Mouse (Mus musculus) liver, postnatal 0 days (tissue): Measurements from ENCODE around the gene Ndufs8. TPM values are rescaled to one million over a fixed set of nuclear protein-coding genes. Genes with fewer than 3 reads are reported as not detected.

ENCODE experiments used
- ATAC-seq: fragments of 200-750 bp; cut with Nextera tagmentation; 2 replicates; pipeline ENCODE4 v1.8.0; 2017; ENCODE audit warnings: mild to moderate bottlenecking, moderate library complexity
- DNase-seq: peaks from one replicate; pipeline ENCODE4 v3.0.0-alpha.2; 2016
- H3K27ac ChIP-seq: fragments of 300-500 bp; sonication (generic); 2 replicates; pipeline ENCODE4 v1.5.1; 2014; ENCODE audit warnings: antibody characterized with exemption, moderate library complexity, mild to moderate bottlenecking, low read depth
- H3K27me3 ChIP-seq: fragments of 300-500 bp; sonication (generic); 2 replicates; pipeline ENCODE4 v1.6.1; 2014; ENCODE audit warnings: low read length, control low read depth, mixed read lengths; ENCODE audit not compliant: insufficient read depth
- H3K36me3 ChIP-seq: fragments of 300-500 bp; sonication (generic); replicated peaks from 2 replicates; pipeline ENCODE4 v1.6.1; 2014; ENCODE audit warnings: mild to moderate bottlenecking, control low read depth, low read length, moderate library complexity, mixed read lengths; ENCODE audit not compliant: insufficient read depth
- H3K4me1 ChIP-seq: fragments of 300-500 bp; sonication (generic); 2 replicates; pipeline ENCODE4 v1.6.1; 2014; ENCODE audit warnings: antibody characterized with exemption, mild to moderate bottlenecking, control low read depth; ENCODE audit not compliant: insufficient read depth
- H3K4me2 ChIP-seq: fragments of 300-500 bp; sonication (generic); 2 replicates; pipeline ENCODE4 v1.6.1; 2014; ENCODE audit warnings: low read depth, mild to moderate bottlenecking, low read length, moderate library complexity, mixed read lengths
- H3K4me3 ChIP-seq: fragments of 300-500 bp; sonication (generic); 2 replicates; pipeline ENCODE4 v1.5.1; 2014; ENCODE audit warnings: low read depth, low read length
- H3K9ac ChIP-seq: fragments of 300-500 bp; sonication (generic); replicated peaks from 2 replicates; pipeline ENCODE4 v1.6.1; 2014; ENCODE audit warnings: mild to moderate bottlenecking, moderate library complexity
- H3K9me3 ChIP-seq: fragments of 300-500 bp; sonication (generic); 2 replicates; pipeline ENCODE4 v1.6.1; 2016; ENCODE audit warnings: mild to moderate bottlenecking, control low read depth, low read length, mixed read lengths
- CTCF ChIP-seq: sonication (generic); IDR thresholded peaks from 2 replicates; pipeline ENCODE4 v1.5.1; 2016; ENCODE audit warnings: antibody characterized with exemption, low read depth
- EP300 ChIP-seq: IDR thresholded peaks from 2 replicates; pipeline ENCODE4 v1.6.1; 2016; ENCODE audit warnings: antibody characterized with exemption, low read depth, mild to moderate bottlenecking
- WGBS: fragments of 180-500 bp; shearing (Covaris S2); extraction: QIAGEN DNeasy Blood & Tissue Kit; methylation state at CpG from one replicate; pipeline ENCODE4 v1.1.7; 2014; ENCODE audit not compliant: insufficient replicate concordance; 5-methylcytosine and 5-hydroxymethylcytosine counted together
- polyA plus RNA-seq: library from polyadenylated mRNA; unstranded; fragments of >200 nt; fragmentation: Nextera tagmentation; extraction: Ambion mirVana; gene quantifications from 2 replicates; pipeline ENCODE4 v1.2.1, GENCODE M21; 2015

Gene Ndufs8
- polyA plus RNA-seq, 1 experiment from 2014 or later, result 167 TPM

GRCm38 (mm10) chr19:3903648-3904362 is 8.8 kb downstream of the Ndufs8 start:
- H3K36me3 ChIP-seq, result peaks cover 43% of the 10 kb centered on the region
- no peak for TF ChIP-seq EP300
- no peak for TF ChIP-seq CTCF
- ATAC-seq, result no peak
- no peak overlapping the region for H3K9ac ChIP-seq
- H3K4me3 ChIP-seq, result no peak overlapping the region
- no peak for DNase-seq
- peaks cover 32% of the 10 kb centered on the region for H3K4me1 ChIP-seq
- no peaks in the 10 kb centered on the region for H3K27me3 ChIP-seq
- WGBS, result 85% methylated on average over 25 of the region's 25 CpGs
- no peak overlapping the region for H3K4me2 ChIP-seq
- no peak overlapping the region for H3K27ac ChIP-seq
- H3K9me3 ChIP-seq, result no peaks in the 10 kb centered on the region

GRCm38 (mm10) chr19:3902966-3903365 is 9.6 kb downstream of the Ndufs8 start:
- Histone ChIP-seq H3K4me2 (no peak overlapping the region), H3K4me1 (peaks cover 27% of the 10 kb centered on the region), H3K36me3 (peaks cover 45% of the 10 kb centered on the region), H3K4me3 (no peak overlapping the region), H3K9me3 (no peaks in the 10 kb centered on the region), H3K27me3 (no peaks in the 10 kb centered on the region), H3K9ac (no peak overlapping the region), H3K27ac (no peak overlapping the region)
- 71% methylated on average over 12 of the region's 12 CpGs for WGBS
- DNase-seq, result no peak
- TF ChIP-seq EP300, result no peak
- no peak for TF ChIP-seq CTCF
- ATAC-seq, result no peak

- Histone ChIP-seq H3K36me3 (peaks cover 76% of the 10 kb centered on the region), H3K27ac (no peak overlapping the region), H3K9me3 (no peaks in the 10 kb centered on the region)
Observed at GRCm38 (mm10) chr19:3899618-3900017, 13.0 kb downstream of the Ndufs8 start.

GRCm38 (mm10) chr19:3898952-3899351 is 13.6 kb downstream of the Ndufs8 start:
- no peak for ATAC-seq
- DNase-seq, result no peak
- Histone ChIP-seq H3K9ac (no peak overlapping the region), H3K27me3 (no peaks in the 10 kb centered on the region), H3K27ac (no peak overlapping the region), H3K4me3 (no peak overlapping the region), H3K36me3 (peaks cover 80% of the 10 kb centered on the region), H3K4me1 (peaks cover 4% of the 10 kb centered on the region), H3K4me2 (no peak overlapping the region), H3K9me3 (no peaks in the 10 kb centered on the region)
- no peak for TF ChIP-seq CTCF
- TF ChIP-seq EP300, result no peak
- WGBS, result 77% methylated on average over 7 of the region's 7 CpGs

More at GRCm38 (mm10) chr19:3899618-3900017, 13.0 kb downstream of the Ndufs8 start:
- DNase-seq (no peak), ATAC-seq (no peak)
- H3K4me1 ChIP-seq, result peaks cover 7% of the 10 kb centered on the region
- no peak overlapping the region for H3K4me3 ChIP-seq
- H3K27me3 ChIP-seq, result no peaks in the 10 kb centered on the region
- WGBS, result 89% methylated on average over 4 of the region's 4 CpGs
- no peak overlapping the region for H3K9ac ChIP-seq
- no peak for TF ChIP-seq EP300
- no peak for TF ChIP-seq CTCF
- no peak overlapping the region for H3K4me2 ChIP-seq

GRCm38 (mm10) chr19:3897557-3897956 is 15.0 kb downstream of the Ndufs8 start:
- TF ChIP-seq EP300 (no peak), CTCF (no peak)
- Histone ChIP-seq H3K4me1 (peaks cover 6% of the 10 kb centered on the region), H3K9me3 (no peaks in the 10 kb centered on the region), H3K36me3 (peaks cover 80% of the 10 kb centered on the region), H3K4me2 (no peak overlapping the region), H3K9ac (no peak overlapping the region), H3K27me3 (no peaks in the 10 kb centered on the region), H3K27ac (no peak overlapping the region), H3K4me3 (no peak overlapping the region)
- ATAC-seq (no peak), DNase-seq (no peak)
- 82% methylated on average over 5 of the region's 5 CpGs for WGBS

- Histone ChIP-seq H3K9me3 (no peaks in the 10 kb centered on the region), H3K27ac (no peak overlapping the region), H3K4me3 (no peak overlapping the region), H3K4me1 (peaks cover 6% of the 10 kb centered on the region), H3K9ac (no peak overlapping the region), H3K36me3 (peaks cover 79% of the 10 kb centered on the region), H3K27me3 (no peaks in the 10 kb centered on the region), H3K4me2 (no peak overlapping the region)
- no peak for TF ChIP-seq EP300
- TF ChIP-seq CTCF, result no peak
- 86% methylated on average over 10 of the region's 10 CpGs for WGBS
- ATAC-seq, result no peak
- DNase-seq, result no peak
Observed at GRCm38 (mm10) chr19:3896208-3896607, 16.4 kb downstream of the Ndufs8 start.

- H3K9ac ChIP-seq, result no peak overlapping the region
- H3K27ac ChIP-seq, result no peak overlapping the region
- peaks cover 85% of the 10 kb centered on the region for H3K36me3 ChIP-seq
- TF ChIP-seq EP300 (no peak), CTCF (no peak)
- H3K4me2 ChIP-seq, result no peak overlapping the region
- ATAC-seq (peak; percentile 79), DNase-seq (no peak)
- no peaks in the 10 kb centered on the region for H3K9me3 ChIP-seq
- 50% methylated on average over 3 of the region's 3 CpGs for WGBS
- H3K27me3 ChIP-seq, result no peaks in the 10 kb centered on the region
- peaks cover 6% of the 10 kb centered on the region for H3K4me1 ChIP-seq
- H3K4me3 ChIP-seq, result no peak overlapping the region
Observed at GRCm38 (mm10) chr19:3895171-3895631, 17.4 kb downstream of the Ndufs8 start.
